ENCODE assay signal across 8 mouse cellular contexts in the genomic region with DNA sequence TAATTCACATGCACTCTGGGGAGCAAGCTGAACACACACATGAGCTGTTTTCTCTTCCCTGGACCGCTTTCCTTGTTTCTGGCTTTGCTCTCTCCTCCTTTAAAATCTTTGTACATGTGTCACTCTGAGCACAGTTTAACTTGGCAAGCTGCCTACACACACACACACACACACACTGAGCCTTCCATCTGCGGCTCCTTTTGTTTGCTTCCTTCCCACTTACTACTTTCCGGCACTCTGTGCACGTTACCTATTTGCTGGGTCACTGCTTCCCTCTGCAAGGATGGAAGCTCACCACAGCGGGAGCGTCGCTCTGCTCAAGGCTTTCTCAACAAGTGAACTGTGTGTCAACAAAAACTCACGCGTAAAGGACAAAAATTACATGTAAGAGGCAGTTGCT. TPM values are rescaled to one million over a fixed set of nuclear protein-coding genes. Genes with fewer than 3 reads are reported as not detected.
DNase-seq lines count a peak whose midpoint lies in the region; ATAC-seq and TF ChIP-seq lines count a peak whose summit lies in the region.

No protein-coding gene starts in this region.

- 16% methylated on average over 9 of the region's 9 CpGs for WGBS in hindbrain, embryonic 16.5 days
- 19% methylated on average over 9 of the region's 9 CpGs for WGBS in lung, postnatal 0 days

- H3K4me1 ChIP-seq in hindbrain, embryonic 16.5 days (ENCODE audit: control insufficient read depth, insufficient read depth, low read depth, low read length) = peaks cover 4% of the 10 kb centered on the region
- H3K4me1 ChIP-seq in lung, postnatal 0 days (ENCODE audit: insufficient read depth, low read depth, low read length) = no peaks in the 10 kb centered on the region; the same call in 1 of the 2 replicates

- TF ChIP-seq EP300 in lung, postnatal 0 days (IDR thresholded peaks at IDR 0.05) = peak; percentile 9; the same call in 1 of the 2 replicates

- TF ChIP-seq CTCF in lung, postnatal 0 days (IDR thresholded peaks at IDR 0.05) = 0 out of 2 replicates have a peak, but pooled peaks have one; percentile 11

- no peak overlapping the region for H3K27ac ChIP-seq in hindbrain, embryonic 16.5 days (ENCODE audit: low read depth, low read length)
- no peak overlapping the region for H3K27ac ChIP-seq in lung, postnatal 0 days (ENCODE audit: low read length)

- H3K9ac ChIP-seq in hindbrain, embryonic 16.5 days (ENCODE audit: low read depth, low read length) = no peak overlapping the region
- H3K9ac ChIP-seq in lung, postnatal 0 days (replicated peaks; ENCODE audit: low read depth) = no peak overlapping the region

- no peaks in the 10 kb centered on the region for H3K9me3 ChIP-seq in hindbrain, embryonic 16.5 days (ENCODE audit: control insufficient read depth, low read length)
- H3K9me3 ChIP-seq in lung, postnatal 0 days (ENCODE audit: low read length) = no peaks in the 10 kb centered on the region

- no peak overlapping the region for H3K4me3 ChIP-seq in hindbrain, embryonic 16.5 days (ENCODE audit: low read length)
- H3K4me3 ChIP-seq in lung, postnatal 0 days (ENCODE audit: low read depth, low read length) = no peak overlapping the region

- ATAC-seq in hindbrain, embryonic 16.5 days = peak; percentile 84
- peak; percentile 95 for ATAC-seq in lung, postnatal 0 days

- H3K4me2 ChIP-seq in hindbrain, embryonic 16.5 days (ENCODE audit: low read length) = no peak overlapping the region
- no peak overlapping the region for H3K4me2 ChIP-seq in lung, postnatal 0 days (replicated peaks; ENCODE audit: low read depth, low read length)

- H3K36me3 ChIP-seq in hindbrain, embryonic 16.5 days (ENCODE audit: control insufficient read depth, insufficient read depth, low read length) = no peaks in the 10 kb centered on the region
- H3K36me3 ChIP-seq in lung, postnatal 0 days (ENCODE audit: insufficient read depth, low read length) = no peaks in the 10 kb centered on the region

- peak; percentile 28 to 40 for DNase-seq in cerebellum, postnatal 25 days
- DNase-seq in cerebellum, adult 9-11 months = no peak
- DNase-seq in urinary bladder, postnatal 14 days (ENCODE audit: low spot score) = peak; percentile 54
- DNase-seq in urinary bladder, postnatal 25 days (ENCODE audit: low spot score) = no peak
- peak; percentile 91 for DNase-seq in lung, postnatal 0 days (ENCODE audit: low spot score)
- peak; percentile 33 for DNase-seq in right cerebral cortex, postnatal 14 days
- DNase-seq in gastrocnemius, postnatal 4 days (ENCODE audit: low spot score in 2 of 2) = no peak

- no peaks in the 10 kb centered on the region for H3K27me3 ChIP-seq in hindbrain, embryonic 16.5 days (replicated peaks; ENCODE audit: control insufficient read depth, insufficient read depth, low read length)
- no peaks in the 10 kb centered on the region for H3K27me3 ChIP-seq in lung, postnatal 0 days (replicated peaks; ENCODE audit: insufficient read depth, low read length)

RNA-seq across cellular contexts. Expression of a gene that starts 25.6 kb away (rescaled TPM):
- polyA plus RNA-seq in hindbrain, embryonic 16.5 days (2015; fragmentation: Nextera tagmentation; extraction: Ambion mirVana) = 0.16 and 0.40 TPM in 2 replicates
- polyA plus RNA-seq in lung, postnatal 0 days (2015; fragmentation: Nextera tagmentation; extraction: Ambion mirVana) = 1.2 and 1.6 TPM in 2 replicates
- total RNA-seq in gastrocnemius, postnatal 4 days (2021) = under 1 TPM; 0.26 to 0.27 TPM

Comparison
In these comparisons a context has a peak if more than half of its experiments do, and no peak if none do; other contexts are left out.
1. DNase-seq: peak in cerebellum, postnatal 25 days (2 of 2), urinary bladder, postnatal 14 days (single experiment), lung, postnatal 0 days (single experiment) and right cerebral cortex, postnatal 14 days (single experiment); none in cerebellum, adult 9-11 months (single experiment), urinary bladder, postnatal 25 days (single experiment) and gastrocnemius, postnatal 4 days (0 of 2).